Mouse (Mus musculus) heart, embryonic 10.5 days (tissue): ENCODE results near the gene Myt1l. TPM values are rescaled to one million over a fixed set of nuclear protein-coding genes. Genes with fewer than 3 reads are reported as not detected.

ENCODE experiments used
- DNase-seq: peaks from one replicate; pipeline ENCODE4 v3.0.0-alpha.2; 2017; ENCODE audit warnings: low spot score
- H3K27ac ChIP-seq: fragments of 300-500 bp; sonication (generic); 2 replicates; pipeline ENCODE4 v1.5.1; 2016; ENCODE audit warnings: mild to moderate bottlenecking
- H3K27me3 ChIP-seq: fragments of 300-500 bp; sonication (generic); 2 replicates; pipeline ENCODE4 v1.6.1; 2016; ENCODE audit warnings: mild to moderate bottlenecking; ENCODE audit not compliant: poor library complexity, insufficient read depth, severe bottlenecking
- H3K36me3 ChIP-seq: fragments of 300-500 bp; sonication (generic); 2 replicates; pipeline ENCODE4 v1.6.1; 2016; ENCODE audit warnings: mild to moderate bottlenecking, moderate library complexity
- H3K4me1 ChIP-seq: fragments of 300-500 bp; sonication (generic); 2 replicates; pipeline ENCODE4 v1.6.1; 2016; ENCODE audit warnings: mild to moderate bottlenecking
- H3K4me3 ChIP-seq: fragments of 300-500 bp; sonication (generic); 2 replicates; pipeline ENCODE4 v1.5.1; 2016; ENCODE audit warnings: mild to moderate bottlenecking, moderate library complexity
- H3K9me3 ChIP-seq: fragments of 300-500 bp; sonication (generic); 2 replicates; pipeline ENCODE4 v1.6.1; 2016; ENCODE audit warnings: mild to moderate bottlenecking, moderate library complexity
- WGBS: fragments of 180-500 bp; shearing (Covaris S2); methylation state at CpG from one replicate; pipeline ENCODE4 v1.1.7; 2016; 5-methylcytosine and 5-hydroxymethylcytosine counted together
- polyA plus RNA-seq: library from polyadenylated mRNA; unstranded; fragments of >200 nt; fragmentation: Nextera tagmentation; extraction: Ambion mirVana; gene quantifications from 2 replicates; pipeline ENCODE4 v1.2.1, GENCODE M21; 2016

Myt1l gene
- polyA plus RNA-seq, 1 experiment from 2014 or later = not detected

GRCm38 (mm10) chr12:29691566-29691965 is 163.4 kb downstream of the Myt1l start:
- Histone ChIP-seq H3K4me1 (peaks cover 22% of the 10 kb centered on the region), H3K36me3 (no peaks in the 10 kb centered on the region), H3K27ac (no peak overlapping the region), H3K9me3 (no peaks in the 10 kb centered on the region), H3K4me3 (no peak overlapping the region), H3K27me3 (no peaks in the 10 kb centered on the region)
- DNase-seq = peak; percentile 17
- WGBS = 86% methylated on average over 5 of the region's 5 CpGs

GRCm38 (mm10) chr12:29695194-29695593 is 167.0 kb downstream of the Myt1l start:
- Histone ChIP-seq H3K27ac (peak overlapping the region; percentile 31; the same call in 1 of the 2 replicates), H3K4me3 (no peak overlapping the region), H3K4me1 (peaks cover 33% of the 10 kb centered on the region), H3K27me3 (no peaks in the 10 kb centered on the region), H3K36me3 (no peaks in the 10 kb centered on the region), H3K9me3 (no peaks in the 10 kb centered on the region)
- 40% methylated on average over 2 of the region's 2 CpGs for WGBS
- peak; percentile 71 for DNase-seq

- H3K36me3 ChIP-seq = no peaks in the 10 kb centered on the region
- H3K4me3 ChIP-seq = no peak overlapping the region
- no peak overlapping the region for H3K27ac ChIP-seq
- DNase-seq = peak; percentile 50
- peaks cover 41% of the 10 kb centered on the region for H3K4me1 ChIP-seq
- 87% methylated on average over 12 of the region's 12 CpGs for WGBS
- no peaks in the 10 kb centered on the region for H3K27me3 ChIP-seq
- H3K9me3 ChIP-seq = no peaks in the 10 kb centered on the region
These were observed 169.6 kb downstream of the Myt1l start for GRCm38 (mm10) chr12:29697526-29698500.

- Histone ChIP-seq H3K36me3 (no peaks in the 10 kb centered on the region), H3K27me3 (no peaks in the 10 kb centered on the region), H3K4me1 (peaks cover 43% of the 10 kb centered on the region), H3K9me3 (no peaks in the 10 kb centered on the region), H3K4me3 (no peak overlapping the region), H3K27ac (no peak overlapping the region)
- WGBS = 82% methylated on average over 3 of the region's 3 CpGs
- no peak for DNase-seq
These were observed 170.4 kb downstream of the Myt1l start for GRCm38 (mm10) chr12:29698541-29698940.

GRCm38 (mm10) chr12:29698976-29699375 is 170.8 kb downstream of the Myt1l start:
- no peaks in the 10 kb centered on the region for H3K36me3 ChIP-seq
- peak; percentile 54 for DNase-seq
- H3K9me3 ChIP-seq = no peaks in the 10 kb centered on the region
- H3K27me3 ChIP-seq = no peaks in the 10 kb centered on the region
- WGBS = 49% methylated on average over 10 of the region's 10 CpGs
- no peak overlapping the region for H3K27ac ChIP-seq
- no peak overlapping the region for H3K4me3 ChIP-seq
- H3K4me1 ChIP-seq = peaks cover 40% of the 10 kb centered on the region

GRCm38 (mm10) chr12:29699386-29699785 is 171.2 kb downstream of the Myt1l start:
- Histone ChIP-seq H3K4me3 (no peak overlapping the region), H3K4me1 (peaks cover 37% of the 10 kb centered on the region), H3K36me3 (no peaks in the 10 kb centered on the region), H3K27me3 (no peaks in the 10 kb centered on the region), H3K9me3 (no peaks in the 10 kb centered on the region), H3K27ac (no peak overlapping the region)
- peak; percentile 3 for DNase-seq
- WGBS = 77% methylated on average over 10 of the region's 10 CpGs

- H3K36me3 ChIP-seq = no peaks in the 10 kb centered on the region
- H3K9me3 ChIP-seq = no peaks in the 10 kb centered on the region
- 78% methylated on average over 3 of the region's 3 CpGs for WGBS
- H3K4me1 ChIP-seq = peaks cover 32% of the 10 kb centered on the region
- no peaks in the 10 kb centered on the region for H3K27me3 ChIP-seq
- no peak overlapping the region for H3K4me3 ChIP-seq
- H3K27ac ChIP-seq = no peak overlapping the region
- peak; percentile 55 for DNase-seq
These were observed 171.8 kb downstream of the Myt1l start for GRCm38 (mm10) chr12:29700026-29700425.

- H3K4me1 ChIP-seq = peaks cover 28% of the 10 kb centered on the region
- H3K36me3 ChIP-seq = no peaks in the 10 kb centered on the region
- no peak overlapping the region for H3K27ac ChIP-seq
- WGBS = 56% methylated on average over 4 of the region's 4 CpGs
- H3K27me3 ChIP-seq = no peaks in the 10 kb centered on the region
- H3K4me3 ChIP-seq = no peak overlapping the region
- DNase-seq = peak; percentile 46
- no peaks in the 10 kb centered on the region for H3K9me3 ChIP-seq
These were observed 172.9 kb downstream of the Myt1l start for GRCm38 (mm10) chr12:29701076-29701475.

- 38% methylated on average over 6 of the region's 6 CpGs for WGBS
- DNase-seq = peak; percentile 61
- no peaks in the 10 kb centered on the region for H3K27me3 ChIP-seq
These were observed 173.6 kb downstream of the Myt1l start for GRCm38 (mm10) chr12:29701731-29702316.

GRCm38 (mm10) chr12:29702626-29703025 is 174.4 kb downstream of the Myt1l start:
- Histone ChIP-seq H3K4me3 (no peak overlapping the region), H3K9me3 (no peaks in the 10 kb centered on the region), H3K36me3 (no peaks in the 10 kb centered on the region), H3K27ac (no peak overlapping the region), H3K4me1 (peaks cover 26% of the 10 kb centered on the region), H3K27me3 (no peaks in the 10 kb centered on the region)
- whole genome bisulfite sequencing = 57% methylated on average over 4 of the region's 4 CpGs
- DNase-seq = peak; percentile 64

More at GRCm38 (mm10) chr12:29701731-29702316, 173.6 kb downstream of the Myt1l start:
- Histone ChIP-seq H3K9me3 (no peaks in the 10 kb centered on the region), H3K27ac (peak overlapping the region; percentile 56; the same call in 1 of the 2 replicates), H3K36me3 (no peaks in the 10 kb centered on the region), H3K4me1 (peaks cover 28% of the 10 kb centered on the region), H3K4me3 (no peak overlapping the region)

GRCm38 (mm10) chr12:29703541-29703940 is 175.4 kb downstream of the Myt1l start:
- H3K4me3 ChIP-seq = no peak overlapping the region
- no peaks in the 10 kb centered on the region for H3K36me3 ChIP-seq
- WGBS = 75% methylated on average over 8 of the region's 8 CpGs
- H3K4me1 ChIP-seq = peaks cover 23% of the 10 kb centered on the region
- no peaks in the 10 kb centered on the region for H3K27me3 ChIP-seq
- H3K9me3 ChIP-seq = no peaks in the 10 kb centered on the region
- DNase-seq = peak; percentile 51
- no peak overlapping the region for H3K27ac ChIP-seq

GRCm38 (mm10) chr12:29707094-29707493 is 178.9 kb downstream of the Myt1l start:
- no peak overlapping the region for H3K27ac ChIP-seq
- peak; percentile 22 for DNase-seq
- no peak overlapping the region for H3K4me3 ChIP-seq
- 85% methylated on average over 3 of the region's 3 CpGs for WGBS
- no peaks in the 10 kb centered on the region for H3K27me3 ChIP-seq
- no peaks in the 10 kb centered on the region for H3K36me3 ChIP-seq
- peaks cover 14% of the 10 kb centered on the region for H3K4me1 ChIP-seq
- H3K9me3 ChIP-seq = no peaks in the 10 kb centered on the region

GRCm38 (mm10) chr12:29708166-29708565 is 180.0 kb downstream of the Myt1l start:
- Histone ChIP-seq H3K9me3 (no peaks in the 10 kb centered on the region), H3K4me1 (peaks cover 9% of the 10 kb centered on the region), H3K36me3 (no peaks in the 10 kb centered on the region), H3K27me3 (no peaks in the 10 kb centered on the region), H3K4me3 (no peak overlapping the region), H3K27ac (no peak overlapping the region)
- DNase-seq = peak; percentile 77
- WGBS = 35% methylated on average over 3 of the region's 3 CpGs
